Mouse (Mus musculus) c-Kit-positive CD71-positive TER-119-negative erythroid progenitor cells, embryonic 14.5 days (primary cell): ENCODE results near the gene Ccdc194.

ENCODE experiments used
- DNase-seq: peaks from one replicate; pipeline ENCODE4 v3.0.0-alpha.2; 2013; ENCODE audit warnings: low read depth

The Ccdc194 gene

DNA sequence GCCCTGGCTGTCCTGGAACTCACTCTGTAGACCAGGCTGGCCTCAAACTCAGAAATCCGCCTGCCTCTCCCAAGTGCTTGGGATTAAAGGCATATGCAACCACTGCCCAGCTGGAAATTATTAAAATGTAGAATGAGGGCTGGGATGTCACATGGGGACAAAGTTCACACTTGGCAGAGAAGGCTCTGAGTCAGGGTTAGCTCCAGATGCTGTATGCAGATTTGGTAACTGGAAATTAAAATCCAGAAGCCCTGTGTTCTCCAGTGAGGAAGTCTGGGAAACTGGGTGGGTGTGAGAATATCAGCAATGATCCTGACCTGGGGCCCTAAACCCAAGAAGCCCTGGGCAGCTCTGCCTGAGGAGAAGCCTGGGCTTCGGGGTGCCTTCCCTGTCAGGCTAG is 16.2 kb downstream of the Ccdc194 start:
- DNase-seq: no peak

- peak; percentile 63 for DNase-seq
Measured at GRCm38 (mm10) chr8:71507589-71508104, 17.9 kb downstream of the Ccdc194 start.

DNA sequence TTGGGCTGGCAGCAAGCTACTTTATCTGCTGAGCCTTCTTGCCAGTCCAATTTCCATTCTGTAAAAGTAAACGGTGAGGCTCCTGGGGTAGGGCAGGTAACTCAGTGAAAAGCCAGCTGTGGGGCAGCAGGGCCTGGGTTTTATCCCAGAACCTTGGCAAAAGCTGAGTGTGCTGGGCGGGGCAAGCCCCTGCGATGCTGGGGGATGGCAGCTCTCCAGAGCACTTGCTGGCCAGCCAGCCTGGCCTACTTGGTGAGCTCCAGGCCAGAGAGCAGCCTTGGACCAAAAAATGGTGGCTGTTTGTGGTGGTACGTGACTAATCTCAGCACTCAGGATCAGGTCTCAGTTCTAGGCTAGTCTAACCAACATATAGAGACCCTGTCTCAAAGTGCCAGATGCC is 19.5 kb downstream of the Ccdc194 start:
- DNase-seq: no peak

DNA sequence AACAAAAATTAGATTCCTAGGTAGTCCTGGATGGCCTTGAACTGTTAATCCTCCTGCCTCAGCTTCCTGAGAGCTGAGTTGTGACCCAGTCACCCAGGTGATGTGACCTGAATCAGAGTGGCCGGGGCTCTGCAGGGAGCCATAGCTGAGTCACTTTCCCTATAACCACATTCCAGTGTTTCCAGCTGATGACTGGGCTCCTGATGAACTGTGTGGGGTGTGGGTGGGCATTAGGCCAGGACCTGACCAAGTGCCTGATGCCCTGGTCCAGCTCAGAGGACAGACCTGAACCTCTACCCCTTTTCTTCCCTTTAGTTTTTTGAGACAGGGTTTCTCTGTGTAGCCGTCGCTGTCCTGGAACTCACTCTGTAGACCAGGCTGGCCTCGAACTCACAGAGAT is 20.2 kb downstream of the Ccdc194 start:
- no peak for DNase-seq

- no peak for DNase-seq
Measured at GRCm38 (mm10) chr8:71504349-71504748, 21.2 kb downstream of the Ccdc194 start.

DNA sequence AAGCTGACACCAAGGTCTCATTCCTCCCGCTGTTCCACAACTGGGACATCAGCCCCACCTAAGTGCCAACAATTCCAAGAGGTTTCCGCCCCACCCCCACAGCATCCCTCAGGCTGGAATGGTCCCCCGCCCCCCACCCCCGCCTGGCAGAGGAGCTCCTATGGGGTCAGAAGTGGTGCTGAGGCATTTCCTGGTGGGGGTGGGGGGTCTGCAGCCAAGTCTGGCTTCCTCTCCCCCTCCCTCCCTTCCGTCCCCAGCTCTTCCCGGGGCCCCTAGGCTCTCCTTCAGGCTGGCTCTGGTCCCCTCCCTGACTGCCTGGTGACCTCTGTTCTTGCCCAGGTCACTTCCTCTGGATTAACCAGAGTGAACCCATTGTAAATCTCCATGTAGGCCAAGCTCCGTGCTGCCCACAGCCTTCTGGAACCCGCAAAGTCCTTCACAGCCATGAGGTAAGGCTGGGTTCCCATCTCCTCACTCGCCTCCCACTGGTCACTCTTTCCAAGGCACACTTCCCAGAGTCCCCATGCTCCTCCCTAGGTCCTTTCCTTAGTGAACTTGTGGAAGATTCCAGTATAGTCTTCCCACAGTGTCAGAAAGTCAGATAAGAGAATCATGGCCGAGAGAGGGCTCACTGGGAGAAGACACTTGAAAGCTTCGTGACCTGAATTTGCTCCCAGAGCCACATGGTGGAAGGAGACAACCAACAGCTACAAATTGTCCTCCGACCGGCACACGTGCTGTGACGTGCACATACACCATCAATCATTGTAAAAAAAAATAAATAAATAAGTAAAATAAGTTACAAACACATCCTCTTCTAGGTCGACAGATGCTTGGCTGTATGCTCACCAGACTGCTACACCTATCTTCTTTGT is 26.5 kb downstream of the Ccdc194 start:
- no peak for DNase-seq

DNA sequence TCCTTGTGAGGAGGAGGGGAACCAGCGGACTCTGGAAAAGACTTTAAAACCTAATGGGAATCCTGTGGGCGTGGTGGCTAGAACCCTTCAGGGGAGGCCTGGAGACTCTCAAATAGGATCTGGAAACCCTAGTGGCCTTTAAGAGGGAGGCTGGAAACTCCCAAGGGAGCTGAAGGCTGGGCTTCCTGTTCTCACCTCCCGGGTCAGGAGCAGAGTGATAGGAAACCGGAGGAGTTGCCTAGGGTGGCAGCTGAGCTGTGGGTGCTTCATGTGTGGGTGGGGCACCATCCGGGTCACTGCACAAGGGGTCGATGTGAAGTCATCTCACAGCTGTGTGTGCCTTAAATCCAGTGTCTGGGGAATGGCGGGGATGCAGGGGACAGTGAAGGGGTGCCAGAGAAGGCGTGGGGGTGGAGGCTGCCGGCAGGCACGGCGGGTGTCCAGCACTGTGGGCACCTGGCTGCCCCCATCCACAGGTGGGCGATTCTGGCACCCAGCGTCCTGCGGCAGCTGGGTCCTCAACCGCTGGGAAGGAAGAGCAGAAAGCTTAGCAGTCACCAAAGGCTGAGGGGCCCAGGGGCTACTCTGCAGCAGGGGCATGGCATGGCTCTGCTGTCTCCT is 27.5 kb downstream of the Ccdc194 start:
- no peak for DNase-seq

DNA sequence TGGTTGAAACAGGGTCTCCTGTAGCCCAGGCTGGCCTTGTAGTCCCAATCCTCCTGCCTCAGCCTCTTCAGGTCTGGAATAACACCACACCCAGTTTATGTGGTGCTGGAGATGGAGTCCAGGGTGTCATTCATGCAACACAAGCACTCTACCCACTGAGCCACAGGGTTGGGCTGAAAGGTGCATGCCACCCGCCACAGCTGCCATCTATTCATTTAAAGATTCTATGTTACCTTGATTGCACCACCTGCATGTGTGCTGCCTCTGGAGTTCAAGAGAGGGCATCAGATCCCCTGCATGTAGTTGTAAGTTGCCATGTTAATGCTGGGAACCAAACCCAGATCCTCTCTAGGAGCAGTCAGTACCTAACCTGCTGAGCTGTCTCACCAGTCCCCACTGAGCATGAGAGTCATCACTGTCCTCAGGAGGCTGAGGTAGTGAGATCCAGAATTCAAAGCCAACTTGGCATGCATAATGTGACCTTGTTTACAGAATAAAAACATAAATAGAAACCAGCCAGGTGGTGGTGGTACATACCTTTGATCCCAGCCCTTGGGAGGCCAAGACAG is 28.4 kb downstream of the Ccdc194 start:
- no peak for DNase-seq

DNA sequence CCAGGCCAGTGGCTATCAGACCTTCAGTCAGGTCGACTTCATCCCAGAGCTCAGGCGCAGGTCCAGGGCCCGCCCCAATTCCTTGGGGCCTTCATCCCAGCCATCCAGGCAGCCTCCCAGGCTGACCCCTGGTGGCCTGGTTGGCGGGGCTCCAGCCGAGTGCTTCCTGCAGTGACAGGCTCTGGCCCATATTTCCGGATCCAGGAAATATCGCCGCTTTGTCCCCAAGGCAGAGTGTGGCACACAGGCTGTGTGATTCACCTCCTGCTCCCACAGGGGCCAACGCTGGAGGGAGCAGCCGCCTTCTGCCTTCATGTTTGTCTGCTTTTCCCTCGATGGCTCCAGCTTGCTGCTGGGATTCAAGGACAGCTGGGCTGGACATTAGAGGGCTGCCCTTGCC is 29.0 kb downstream of the Ccdc194 start:
- no peak for DNase-seq

DNA sequence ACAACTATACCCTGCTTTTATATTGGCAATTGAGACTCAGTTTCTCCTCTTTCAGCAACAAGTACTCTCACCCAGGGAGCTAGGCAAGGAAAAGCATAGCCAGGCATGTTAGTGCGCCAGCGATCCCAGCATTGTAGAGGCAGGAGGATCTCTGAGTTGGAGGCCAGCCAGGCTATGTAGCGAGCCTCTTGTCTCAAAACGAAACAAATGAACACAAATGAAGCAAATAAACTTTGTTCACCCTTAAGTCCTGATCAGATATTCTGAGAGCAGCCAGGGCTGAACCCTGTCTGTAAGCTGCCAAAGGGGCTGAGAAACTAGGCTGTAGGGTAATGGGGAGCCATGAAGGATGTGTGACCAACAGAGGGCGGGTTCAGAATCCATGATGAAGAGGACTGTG is 29.7 kb downstream of the Ccdc194 start:
- no peak for DNase-seq

DNA sequence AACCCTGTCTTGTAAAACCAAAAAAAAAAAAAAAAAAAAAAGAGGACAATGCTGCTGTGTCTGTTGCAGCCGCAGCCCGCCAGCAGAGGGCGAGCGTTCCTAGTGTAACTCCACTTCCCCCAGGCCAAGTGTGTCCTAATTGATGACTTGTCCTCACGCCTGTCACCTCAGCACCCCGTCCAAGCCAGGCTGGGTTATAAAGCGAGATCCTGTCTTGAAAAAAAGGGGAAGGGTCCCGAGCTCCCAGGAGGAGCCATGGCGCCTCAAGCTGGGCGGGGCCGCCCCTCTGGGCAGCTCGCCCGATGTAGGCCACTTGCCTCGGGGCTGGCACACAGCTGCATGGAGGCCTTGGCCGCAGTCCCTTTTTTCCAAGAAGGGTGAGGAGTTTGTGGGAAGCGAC is 30.5 kb downstream of the Ccdc194 start:
- peak; percentile 67 for DNase-seq

- peak; percentile 98 for DNase-seq
Measured at GRCm38 (mm10) chr8:71488454-71488853, 37.1 kb downstream of the Ccdc194 start.

DNA sequence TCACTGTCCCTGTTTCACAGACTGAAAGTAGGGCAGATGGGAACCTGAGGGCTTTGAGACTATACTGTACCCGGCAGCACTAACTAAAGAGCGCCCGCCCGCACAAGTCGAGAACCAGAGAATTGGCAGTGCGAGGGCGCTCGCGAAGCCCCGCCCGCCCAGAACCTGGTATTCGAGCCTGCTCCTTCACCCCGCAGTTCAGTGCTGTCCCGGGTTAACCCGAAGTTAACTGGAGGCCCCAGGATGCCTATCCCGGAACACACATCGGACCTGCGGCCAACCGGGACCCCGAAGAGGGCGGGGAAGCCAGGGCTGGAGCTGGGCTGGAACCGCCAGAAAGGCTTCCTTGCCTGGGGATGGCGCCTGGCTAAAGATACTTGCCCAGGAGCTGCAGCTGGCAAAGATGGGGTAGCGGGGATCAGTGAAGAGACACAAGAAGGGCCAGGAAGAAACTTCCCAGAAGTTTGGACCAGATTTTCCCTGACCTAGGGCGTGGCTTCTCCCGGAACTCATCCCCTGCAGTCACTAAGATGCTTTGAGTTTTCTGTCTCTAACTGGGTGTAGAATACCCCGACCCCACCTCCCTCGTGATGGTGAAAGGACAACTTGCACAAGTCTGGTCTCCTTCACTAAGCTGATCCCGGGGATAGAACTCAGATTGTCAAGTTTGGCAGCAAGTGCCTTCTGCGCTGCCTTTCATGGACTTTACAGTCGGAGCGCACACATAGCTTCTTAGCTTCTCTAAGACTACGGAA is 37.6 kb downstream of the Ccdc194 start, which contains the start of gene Gtpbp3:
Gene Gtpbp3 (plus strand): TSS at position 413 of the 755 bp plus-strand sequence.
- DNase-seq: no peak

- DNase-seq: no peak
Measured at GRCm38 (mm10) chr8:71486136-71486529, 39.4 kb downstream of the Ccdc194 start.

GRCm38 (mm10) chr8:71485142-71486135 is 40.1 kb downstream of the Ccdc194 start, which contains the start of gene Ano8:
Gene Ano8 (minus strand): TSS chr8:71485963.
- no peak for DNase-seq

DNA sequence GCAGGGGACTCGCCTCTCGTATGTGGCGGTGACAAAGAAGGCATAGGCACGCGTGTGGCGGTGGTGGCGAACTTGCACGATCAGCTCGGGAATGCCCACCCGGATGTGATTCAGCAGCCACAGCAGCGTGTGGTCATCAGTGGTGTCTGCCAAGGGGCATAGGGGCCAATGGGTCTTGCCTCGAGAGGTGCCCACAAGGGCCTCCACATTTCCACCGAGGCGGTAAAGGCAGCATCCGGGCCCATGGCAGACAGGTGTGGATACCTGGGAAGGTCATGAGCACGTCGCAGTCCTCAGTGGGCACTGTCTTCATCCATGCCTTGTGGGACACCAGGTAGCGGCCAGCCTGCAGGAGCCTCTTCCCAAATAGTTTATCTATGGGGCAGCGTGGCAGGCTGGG is 40.8 kb downstream of the Ccdc194 start:
- no peak for DNase-seq

- peak; percentile 78 for DNase-seq
Measured at GRCm38 (mm10) chr8:71483932-71484331, 41.6 kb downstream of the Ccdc194 start.

DNA sequence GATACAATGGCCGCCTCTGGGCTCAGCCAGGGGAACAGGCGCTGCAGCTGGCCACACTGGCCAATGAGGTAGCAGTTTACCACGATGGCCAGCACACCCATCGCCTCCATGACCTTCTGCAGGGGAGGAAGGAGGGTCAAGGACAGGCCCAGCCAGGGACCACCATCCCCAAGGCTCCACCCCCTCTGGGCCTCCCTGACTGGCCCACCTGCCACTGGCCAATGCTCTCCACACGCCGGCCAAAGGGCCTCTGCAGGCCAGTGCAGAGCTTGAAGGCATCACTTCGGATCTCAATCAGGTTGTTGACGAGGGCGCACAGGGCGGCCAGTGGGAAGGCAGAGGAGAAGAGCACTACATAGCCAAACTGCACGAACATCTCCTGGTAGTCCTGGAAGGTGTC is 46.6 kb downstream of the Ccdc194 start:
- DNase-seq: no peak

DNA sequence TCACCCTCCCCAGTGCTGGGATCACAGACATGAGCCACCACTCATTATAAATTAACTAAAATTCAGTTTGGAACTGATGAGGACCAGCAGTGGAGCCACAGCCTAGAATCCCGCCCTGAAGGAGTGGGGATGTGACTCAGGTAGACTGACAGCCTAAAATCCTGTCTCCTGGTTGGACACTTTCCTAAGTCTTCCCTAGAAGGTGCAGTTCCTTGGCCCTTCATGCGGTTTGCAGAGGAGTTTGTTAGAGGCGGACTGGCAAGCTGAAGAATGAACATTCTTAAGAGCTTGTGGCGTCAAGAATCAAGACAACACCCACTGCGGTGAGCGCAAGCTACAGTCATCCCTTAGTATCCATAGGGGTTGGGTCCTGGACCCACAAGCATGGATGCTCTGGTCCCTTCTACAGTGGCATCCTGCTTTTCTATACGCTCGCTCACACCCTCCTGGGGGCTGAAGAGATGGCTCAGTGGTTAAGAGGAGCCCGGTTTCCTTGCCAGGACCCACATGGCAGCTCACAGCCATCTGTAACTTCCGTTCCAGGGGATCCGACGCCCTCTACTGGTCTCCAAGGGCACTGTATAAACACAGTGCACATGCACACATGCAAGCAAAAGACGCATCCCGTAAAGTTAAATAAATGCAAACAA is 48.2 kb downstream of the Ccdc194 start:
- DNase-seq: no peak
